Mouse (Mus musculus) hindbrain, embryonic 15.5 days (tissue): ENCODE results near the gene Crygd. TPM values are rescaled to one million over a fixed set of nuclear protein-coding genes. Genes with fewer than 3 reads are reported as not detected.
A peak's percentile ranks its signal among the peaks of the same experiment; 100 is the strongest.

Experiments used
- ATAC-seq: fragments of 200-750 bp; cut with Nextera tagmentation; 2 replicates; pipeline ENCODE4 v1.8.0; 2017; ENCODE audit warnings: low read depth, moderate number of reproducible peaks, moderate TSS enrichment; ENCODE audit not compliant: low FRiP score
- H3K27ac ChIP-seq: fragments of 300-500 bp; sonication (generic); replicated peaks from 2 replicates; pipeline ENCODE4 v1.5.1; 2015; ENCODE audit warnings: mild to moderate bottlenecking, inconsistent platforms
- H3K27me3 ChIP-seq: fragments of 300-500 bp; sonication (generic); 2 replicates; pipeline ENCODE4 v1.6.1; 2015; ENCODE audit warnings: control low read depth, inconsistent platforms
- H3K36me3 ChIP-seq: fragments of 300-500 bp; sonication (generic); 2 replicates; pipeline ENCODE4 v1.6.1; 2015; ENCODE audit warnings: control low read depth, inconsistent platforms
- H3K4me1 ChIP-seq: fragments of 300-500 bp; sonication (generic); replicated peaks from 2 replicates; pipeline ENCODE4 v1.6.1; 2015; ENCODE audit warnings: control low read depth, inconsistent platforms
- H3K4me2 ChIP-seq: fragments of 300-500 bp; sonication (generic); 2 replicates; pipeline ENCODE4 v1.6.1; 2015; ENCODE audit warnings: moderate library complexity, mild to moderate bottlenecking, inconsistent platforms
- H3K4me3 ChIP-seq: fragments of 300-500 bp; sonication (generic); 2 replicates; pipeline ENCODE4 v1.5.1; 2015; ENCODE audit warnings: mild to moderate bottlenecking, inconsistent platforms
- H3K9ac ChIP-seq: fragments of 300-500 bp; sonication (generic); 2 replicates; pipeline ENCODE4 v1.6.1; 2015; ENCODE audit warnings: inconsistent platforms
- H3K9me3 ChIP-seq: fragments of 300-500 bp; sonication (generic); 2 replicates; pipeline ENCODE4 v1.6.1; 2016; ENCODE audit warnings: control low read depth, inconsistent platforms
- WGBS: fragments of 180-500 bp; shearing (Covaris S2); methylation state at CpG from one replicate; pipeline ENCODE4 v1.1.7; 2015; 5-methylcytosine and 5-hydroxymethylcytosine counted together
- polyA plus RNA-seq: library from polyadenylated mRNA; unstranded; fragments of >200 nt; fragmentation: Nextera tagmentation; extraction: Ambion mirVana; gene quantifications from 2 replicates; pipeline ENCODE4 v1.2.1, GENCODE M21; 2015

Crygd gene
- polyA plus RNA-seq = 0.34 TPM in 1 of 2 replicates, not detected in the other

DNA sequence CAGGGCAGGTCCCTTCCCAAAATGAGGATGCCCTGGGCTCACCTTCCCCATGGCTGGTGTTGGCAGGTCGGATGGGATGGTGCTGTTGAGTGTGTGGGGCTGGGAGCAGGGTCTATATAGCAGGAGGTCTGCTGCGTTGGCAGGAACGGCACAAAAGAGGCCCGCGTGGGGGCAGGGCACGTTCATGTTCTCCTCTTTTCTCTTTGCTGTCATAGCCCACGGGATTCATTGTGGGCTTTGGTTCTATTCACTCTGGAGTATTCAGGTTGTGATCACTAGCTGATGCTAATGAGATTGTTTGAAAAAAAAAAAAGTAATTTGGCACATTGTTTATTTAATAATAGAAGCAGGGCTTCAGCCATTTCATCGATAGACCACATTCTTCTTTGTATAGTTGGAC, at the start of gene Crygd:
Gene Crygd (minus strand): TSS at position 101 of the 400 bp plus-strand sequence.
- 46% methylated on average over 8 of the region's 8 CpGs for WGBS

GRCm38 (mm10) chr1:65112807-65113196, 49.5 kb upstream of the Crygd start:
- Histone ChIP-seq H3K9me3 (no peaks in the 10 kb centered on the region), H3K27ac (no peak overlapping the region), H3K4me2 (peak overlapping the region; percentile 45), H3K9ac (no peak overlapping the region), H3K4me3 (no peak overlapping the region), H3K4me1 (peaks cover 8% of the 10 kb centered on the region; the same call in 1 of the 2 replicates), H3K27me3 (no peaks in the 10 kb centered on the region), H3K36me3 (no peaks in the 10 kb centered on the region)
- no peak for ATAC-seq
- 41% methylated on average over 14 of the region's 14 CpGs for WGBS

More for the DNA sequence above, at the start of gene Crygd:
- no peaks in the 10 kb centered on the region for H3K36me3 ChIP-seq
- no peaks in the 10 kb centered on the region for H3K27me3 ChIP-seq
- no peak within 1 kb of the TSS for H3K9ac ChIP-seq
- H3K27ac ChIP-seq = no peak within 1 kb of the TSS
- H3K4me1 ChIP-seq = no peaks in the 10 kb centered on the region
- H3K4me3 ChIP-seq = no peak within 1 kb of the TSS
- no peak within 1 kb of the TSS for H3K4me2 ChIP-seq
- no peak for ATAC-seq
- no peaks in the 10 kb centered on the region for H3K9me3 ChIP-seq

DNA sequence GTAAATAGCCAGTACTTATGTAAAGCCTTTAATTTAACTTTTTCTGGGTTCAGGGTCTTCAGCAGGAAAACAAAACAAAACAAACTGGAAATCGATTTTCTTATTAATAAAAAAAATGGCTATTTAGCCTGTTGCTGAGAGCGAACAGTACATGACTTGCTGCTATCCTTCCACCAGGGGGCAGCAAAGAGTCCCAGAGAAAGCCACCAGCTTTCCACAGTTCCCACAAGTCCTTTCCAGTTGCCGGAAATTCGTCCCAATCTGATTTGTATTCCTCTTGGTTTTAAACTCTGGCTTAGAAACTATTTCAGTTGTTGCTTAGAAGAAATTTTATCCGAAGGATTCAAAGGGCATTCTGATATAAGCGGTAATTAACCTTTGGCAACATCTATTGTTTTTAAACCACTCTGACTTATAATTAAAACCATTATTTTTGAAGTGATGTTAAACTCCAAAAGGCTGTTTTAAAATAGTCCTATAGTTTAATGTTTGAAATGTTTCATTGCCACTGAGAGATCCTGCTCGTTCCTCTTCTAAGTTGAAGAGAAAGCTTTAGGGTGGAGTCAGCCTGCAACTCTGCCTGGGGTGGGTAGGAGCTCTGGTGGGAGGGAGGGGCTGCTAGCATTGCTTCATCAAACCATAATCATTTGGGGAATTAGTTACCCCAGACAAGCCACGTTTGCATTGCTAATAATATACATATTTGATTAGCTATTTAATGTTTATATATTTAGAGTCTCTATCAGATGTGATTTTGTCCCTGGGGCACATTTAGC, 49.0 kb upstream of the Crygd start:
- Histone ChIP-seq H3K4me1 (peaks cover 8% of the 10 kb centered on the region; the same call in 1 of the 2 replicates), H3K27ac (no peak overlapping the region), H3K27me3 (no peaks in the 10 kb centered on the region), H3K36me3 (no peaks in the 10 kb centered on the region), H3K9ac (no peak overlapping the region), H3K4me3 (0 out of 2 replicates have a peak overlapping the region, but pooled peaks have one; percentile 6), H3K4me2 (peak overlapping the region; percentile 45), H3K9me3 (no peaks in the 10 kb centered on the region)
- WGBS = 12% methylated on average over 8 of the region's 8 CpGs
- peak; percentile 65; the same call in 1 of the 2 replicates for ATAC-seq

DNA sequence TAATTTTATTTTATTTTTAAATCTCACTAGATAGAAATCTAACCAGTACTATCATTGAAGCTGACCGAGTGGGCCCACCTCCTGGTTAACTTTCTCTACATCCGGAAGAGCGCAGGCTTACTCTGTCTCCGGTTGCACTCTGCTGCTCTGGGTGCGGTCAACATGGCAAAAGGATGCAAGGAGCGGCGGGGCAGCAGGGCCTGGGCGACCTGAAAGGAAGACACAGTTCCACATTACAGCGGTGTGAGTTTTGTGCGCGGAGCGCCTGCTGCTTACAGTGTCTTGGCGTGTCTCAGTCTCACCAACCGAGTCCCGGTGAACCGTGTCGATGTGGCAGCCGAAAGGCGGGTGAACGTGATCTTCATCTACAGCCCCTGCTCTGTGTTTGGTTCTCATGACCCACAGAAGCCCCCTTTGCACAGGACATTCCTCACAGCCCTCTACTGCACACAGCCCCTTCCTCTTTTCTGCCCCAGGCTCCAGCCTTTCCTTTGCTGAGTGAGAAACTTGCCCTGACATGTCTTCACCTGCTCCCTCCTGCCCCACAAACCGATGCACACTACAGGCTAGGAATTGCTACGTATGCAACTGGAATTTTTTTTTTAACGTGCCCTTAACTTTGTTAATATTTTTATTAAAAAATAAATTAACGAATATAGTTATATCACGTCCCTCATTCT, 46.6 kb upstream of the Crygd start:
- 76% methylated on average over 25 of the region's 25 CpGs for WGBS
- peaks cover 8% of the 10 kb centered on the region; the same call in 1 of the 2 replicates for H3K4me1 ChIP-seq
- H3K4me3 ChIP-seq = no peak overlapping the region
- no peaks in the 10 kb centered on the region for H3K36me3 ChIP-seq
- ATAC-seq = no peak
- no peak overlapping the region for H3K4me2 ChIP-seq
- H3K27ac ChIP-seq = no peak overlapping the region
- no peaks in the 10 kb centered on the region for H3K9me3 ChIP-seq
- no peaks in the 10 kb centered on the region for H3K27me3 ChIP-seq
- H3K9ac ChIP-seq = no peak overlapping the region

- Histone ChIP-seq H3K4me3 (no peak overlapping the region), H3K9ac (no peak overlapping the region), H3K27me3 (no peaks in the 10 kb centered on the region), H3K9me3 (no peaks in the 10 kb centered on the region), H3K36me3 (no peaks in the 10 kb centered on the region), H3K27ac (no peak overlapping the region), H3K4me1 (peaks cover 8% of the 10 kb centered on the region; the same call in 1 of the 2 replicates), H3K4me2 (no peak overlapping the region)
- no peak for ATAC-seq
- 92% methylated on average over 8 of the region's 8 CpGs for WGBS
Observed at GRCm38 (mm10) chr1:65109196-65109595, 45.9 kb upstream of the Crygd start.

DNA sequence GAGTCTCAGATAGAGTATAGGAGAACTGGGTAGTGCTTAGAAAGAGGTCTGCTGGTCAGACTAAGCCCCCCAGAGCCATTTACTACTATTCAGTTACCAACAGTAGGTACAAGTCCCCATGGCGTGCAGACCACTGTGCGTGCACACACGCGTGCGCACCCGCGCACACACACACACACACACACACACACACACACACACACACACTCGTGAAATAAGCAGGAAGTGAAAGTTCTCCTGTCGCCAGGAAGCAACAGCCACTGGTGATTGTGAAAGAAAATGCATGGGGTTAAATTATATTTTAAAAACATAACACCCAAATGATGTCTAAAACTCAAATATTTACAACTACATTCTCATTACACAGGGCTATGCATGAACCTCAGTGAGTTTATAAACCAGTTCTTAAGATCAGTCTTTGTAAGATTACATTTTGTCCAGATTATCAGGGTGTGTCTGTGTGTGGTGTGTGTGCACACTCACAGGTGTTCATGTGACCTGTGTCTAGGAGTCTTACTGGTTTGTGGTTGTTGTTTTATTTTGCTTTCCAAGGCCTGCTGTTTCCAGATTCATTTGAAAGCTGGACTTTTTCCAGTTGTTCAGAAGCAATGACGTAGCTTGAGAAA, 44.5 kb upstream of the Crygd start:
- Histone ChIP-seq H3K4me1 (peaks cover 4% of the 10 kb centered on the region; the same call in 1 of the 2 replicates), H3K27me3 (no peaks in the 10 kb centered on the region), H3K9ac (no peak overlapping the region), H3K27ac (no peak overlapping the region), H3K36me3 (no peaks in the 10 kb centered on the region), H3K4me2 (no peak overlapping the region), H3K9me3 (no peaks in the 10 kb centered on the region), H3K4me3 (no peak overlapping the region)
- no peak for ATAC-seq
- WGBS = 90% methylated on average over 10 of the region's 10 CpGs

- H3K9ac ChIP-seq = no peak within 1 kb of the TSS
- 87% methylated on average over 11 of the region's 11 CpGs for WGBS
- H3K36me3 ChIP-seq = no peaks in the 10 kb centered on the region
- ATAC-seq = no peak
- no peaks in the 10 kb centered on the region for H3K27me3 ChIP-seq
- no peaks in the 10 kb centered on the region for H3K4me1 ChIP-seq
- no peak within 1 kb of the TSS for H3K4me2 ChIP-seq
- no peak within 1 kb of the TSS for H3K4me3 ChIP-seq
- no peaks in the 10 kb centered on the region for H3K9me3 ChIP-seq
- no peak within 1 kb of the TSS for H3K27ac ChIP-seq
Observed at GRCm38 (mm10) chr1:65103273-65103672, 40.0 kb upstream of the Crygd start, which contains the start of gene Cryga. Gene Cryga, minus strand, starts transcription at chr1:65103373.

GRCm38 (mm10) chr1:65096953-65097352, 33.7 kb upstream of the Crygd start:
- Histone ChIP-seq H3K4me2 (no peak overlapping the region), H3K9ac (no peak overlapping the region), H3K4me3 (no peak overlapping the region), H3K9me3 (no peaks in the 10 kb centered on the region), H3K36me3 (no peaks in the 10 kb centered on the region), H3K4me1 (no peaks in the 10 kb centered on the region), H3K27me3 (no peaks in the 10 kb centered on the region), H3K27ac (no peak overlapping the region)
- ATAC-seq = no peak
- WGBS = 81% methylated on average over 3 of the region's 3 CpGs

- H3K36me3 ChIP-seq = no peaks in the 10 kb centered on the region
- no peaks in the 10 kb centered on the region for H3K27me3 ChIP-seq
- H3K9me3 ChIP-seq = no peaks in the 10 kb centered on the region
- 95% methylated on average over 3 of the region's 3 CpGs for WGBS
- H3K27ac ChIP-seq = no peak overlapping the region
- H3K4me1 ChIP-seq = no peaks in the 10 kb centered on the region
- no peak overlapping the region for H3K9ac ChIP-seq
- no peak overlapping the region for H3K4me2 ChIP-seq
- no peak for ATAC-seq
- no peak overlapping the region for H3K4me3 ChIP-seq
Observed at GRCm38 (mm10) chr1:65091566-65091965, 28.3 kb upstream of the Crygd start.

DNA sequence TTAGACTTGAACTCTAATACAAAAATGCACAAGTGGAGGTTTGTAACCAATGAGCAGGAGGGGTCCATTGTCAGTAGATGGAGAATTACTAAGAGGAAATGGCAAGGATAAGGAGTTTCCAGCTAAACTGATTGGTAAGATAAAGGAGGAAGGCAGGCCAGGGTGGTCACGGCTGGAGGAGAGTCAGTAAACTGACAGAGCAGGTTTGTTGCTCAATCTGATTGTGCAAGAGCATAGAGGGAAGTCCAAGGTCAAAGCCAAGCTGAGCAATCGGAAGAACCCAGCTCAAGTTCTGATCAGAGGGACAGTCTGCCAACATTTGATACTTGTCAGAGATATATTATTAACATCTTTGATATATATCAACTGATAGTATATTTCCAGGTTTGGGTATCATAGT, 27.1 kb upstream of the Crygd start:
- H3K4me2 ChIP-seq = no peak overlapping the region
- H3K36me3 ChIP-seq = no peaks in the 10 kb centered on the region
- no peak overlapping the region for H3K27ac ChIP-seq
- no peak overlapping the region for H3K9ac ChIP-seq
- 79% methylated on average over 2 of the region's 2 CpGs for WGBS
- ATAC-seq = no peak
- H3K4me1 ChIP-seq = no peaks in the 10 kb centered on the region
- H3K9me3 ChIP-seq = no peaks in the 10 kb centered on the region
- H3K27me3 ChIP-seq = no peaks in the 10 kb centered on the region
- no peak overlapping the region for H3K4me3 ChIP-seq

DNA sequence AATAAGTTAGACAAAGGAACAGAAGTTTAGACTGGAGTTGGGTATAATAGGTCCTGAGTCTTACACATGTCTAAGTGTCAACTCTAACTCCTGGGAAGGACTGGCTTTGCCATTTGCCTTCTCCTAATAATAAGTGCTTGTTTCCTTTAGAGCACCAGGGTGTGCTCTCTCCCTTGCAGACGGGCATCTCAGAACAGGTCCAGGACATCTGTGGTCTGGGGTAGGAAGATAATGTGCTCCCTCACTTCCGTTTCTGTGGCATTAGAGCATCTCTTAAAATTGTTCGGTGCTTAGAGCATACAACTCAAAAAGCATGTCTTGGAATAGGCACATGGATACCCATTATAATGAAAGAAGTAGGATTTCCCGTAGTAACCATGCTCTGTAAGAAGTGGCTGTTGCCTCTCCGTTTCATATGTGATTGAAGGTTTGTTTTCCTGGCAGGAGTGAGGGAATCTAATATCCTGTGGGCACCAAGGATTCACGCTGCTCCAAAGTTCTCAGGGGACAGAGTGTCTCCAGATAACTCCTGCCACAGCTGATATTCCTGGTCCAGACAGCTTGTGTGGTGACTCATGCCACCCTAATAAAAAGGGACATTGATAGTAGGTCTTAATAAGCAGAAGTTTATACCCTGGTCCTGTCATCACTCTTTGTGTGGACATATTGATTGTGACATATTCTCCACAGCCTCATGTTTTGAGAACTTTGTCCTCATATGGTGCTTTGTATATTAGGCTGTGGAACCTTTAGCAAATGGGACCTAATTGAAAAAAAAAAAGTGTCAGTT, 25.5 kb upstream of the Crygd start:
- no peak overlapping the region for H3K4me3 ChIP-seq
- 79% methylated on average over 6 of the region's 6 CpGs for WGBS
- H3K9ac ChIP-seq = no peak overlapping the region
- no peaks in the 10 kb centered on the region for H3K36me3 ChIP-seq
- no peak for ATAC-seq
- no peaks in the 10 kb centered on the region for H3K9me3 ChIP-seq
- H3K27ac ChIP-seq = no peak overlapping the region
- no peaks in the 10 kb centered on the region for H3K27me3 ChIP-seq
- H3K4me2 ChIP-seq = no peak overlapping the region
- no peaks in the 10 kb centered on the region for H3K4me1 ChIP-seq
